Mouse (Mus musculus): ENCODE measurements around the gene Chpf. TPM values are rescaled to one million over a fixed set of nuclear protein-coding genes. Genes with fewer than 3 reads are reported as not detected.

The Chpf gene
- polyA plus RNA-seq (2012; rRNA removed), result 61.1 and 64.1 TPM in 2 replicates

GRCm38 (mm10) chr1:75478916-75479634 lies at the start of gene Chpf, which contains the start of gene Tmem198:
TSS of gene Chpf (minus strand) at chr1:75479307.
TSS of gene Tmem198 (plus strand) at chr1:75479532.

GRCm38 (mm10) chr1:75521321-75522031 lies 42.4 kb upstream of the Chpf start, which contains the start of gene Stk11ip:
TSS of gene Stk11ip (plus strand) at chr1:75521529.

GRCm38 (mm10) chr1:75507006-75507405 lies 27.9 kb upstream of the Chpf start, which contains the start of gene Inha:
TSS of gene Inha (plus strand) at chr1:75507077.

GRCm38 (mm10) chr1:75505956-75506831 lies 27.1 kb upstream of the Chpf start, which contains the start of gene Obsl1:
TSS of gene Obsl1 (minus strand) at chr1:75506452.

GRCm38 (mm10) chr1:75450314-75451005 lies 28.6 kb downstream of the Chpf start, which contains the start of gene Asic4:
TSS of gene Asic4 (plus strand) at chr1:75450436.

GRCm38 (mm10) chr1:75435475-75436328 lies 43.4 kb downstream of the Chpf start, which contains the start of gene Gmppa:
TSS of gene Gmppa (plus strand) at chr1:75435930.

Other genes with a start within 250 kb of the Chpf start
- gene A630095N17Rik, start 247.2 kb downstream of the Chpf start, polyA plus RNA-seq (2012; rRNA removed), result not detected in 2 replicates
- 67.4 and 71.2 TPM in 2 replicates for gene Dnajb2, start 242.9 kb downstream of the Chpf start, polyA plus RNA-seq (2012; rRNA removed)
- 68.1 and 69.4 TPM in 2 replicates for gene Ptprn, start 214.8 kb downstream of the Chpf start, polyA plus RNA-seq (2012; rRNA removed)
- 141 and 164 TPM in 2 replicates for gene Resp18, start 200.9 kb downstream of the Chpf start, polyA plus RNA-seq (2012; rRNA removed)
- gene Dnpep, start 161.3 kb downstream of the Chpf start, polyA plus RNA-seq (2012; rRNA removed), result 151 and 153 TPM in 2 replicates
- gene Des, start 119.0 kb downstream of the Chpf start, polyA plus RNA-seq (2012; rRNA removed), result 1.0 and 9.6 TPM in 2 replicates
- 69.0 and 70.9 TPM in 2 replicates for gene Speg, start 104.0 kb downstream of the Chpf start, polyA plus RNA-seq (2012; rRNA removed)
- 103 and 111 TPM in 2 replicates for gene Gmppa, start 43.4 kb downstream of the Chpf start, polyA plus RNA-seq (2012; rRNA removed)
- 15.3 and 15.9 TPM in 2 replicates for gene Asic4, start 28.9 kb downstream of the Chpf start, polyA plus RNA-seq (2012; rRNA removed)
- gene Tmem198, start 225 bp upstream of the Chpf start, polyA plus RNA-seq (2012; rRNA removed), result 39.7 and 43.7 TPM in 2 replicates
- gene Obsl1, start 27.1 kb upstream of the Chpf start, polyA plus RNA-seq (2012; rRNA removed), result 39.6 and 49.3 TPM in 2 replicates
- gene Inha, start 27.8 kb upstream of the Chpf start, polyA plus RNA-seq (2012; rRNA removed), result 81.7 and 92.2 TPM in 2 replicates
- 31.8 and 33.5 TPM in 2 replicates for gene Stk11ip, start 42.2 kb upstream of the Chpf start, polyA plus RNA-seq (2012; rRNA removed)
- gene Slc4a3, start 67.0 kb upstream of the Chpf start, polyA plus RNA-seq (2012; rRNA removed), result 68.3 and 70.8 TPM in 2 replicates